Mouse (Mus musculus): ENCODE results near the gene Ppm1l. TPM values are rescaled to one million over a fixed set of nuclear protein-coding genes. Genes with fewer than 3 reads are reported as not detected.

The Ppm1l gene
- total and polyA plus RNA-seq, 3 experiments = 7.6 to 31.3 (median 24.1) TPM

GRCm38 (mm10) chr3:69505090-69505489 lies 188.4 kb downstream of the Ppm1l start:
- Histone ChIP-seq H3K27ac (no peak overlapping the region), H3K9ac (ENCODE audit: low read depth, low read length) (no peak overlapping the region), H3K79me2 (replicated peaks; ENCODE audit: control insufficient read depth, insufficient read depth, low read length) (no peaks in the 10 kb centered on the region), H3K36me3 (ENCODE audit: control insufficient read depth, insufficient read depth, low read length) (no peaks in the 10 kb centered on the region), H3K4me1 (ENCODE audit: control insufficient read depth, insufficient read depth, low read length) (0 out of 2 replicates have a peak, but pooled peaks cover 1% of the 10 kb centered on the region), H3K27me3 (ENCODE audit: control insufficient read depth, insufficient read depth, low read length) (no peaks in the 10 kb centered on the region; the same call in 1 of the 2 replicates), H3K4me3 (no peak overlapping the region)
- DNase-seq = no peak
- 87% methylated on average over 7 of the region's 7 CpGs for whole genome bisulfite sequencing
- intact Hi-C loops (cut with DNase I) = no loop called here
- TF ChIP-seq EP300 (IDR thresholded peaks at IDR 0.05; ENCODE audit: insufficient read depth, low read depth, low read length) (no peak), CTCF (IDR thresholded peaks at IDR 0.05) (no peak), POLR2A (IDR thresholded peaks at IDR 0.05; ENCODE audit: insufficient read depth, low read depth, low read length) (no peak)

- intact Hi-C loops (cut with DNase I) = no loop called here
- no peak overlapping the region for H3K4me3 ChIP-seq
- no peaks in the 10 kb centered on the region for H3K79me2 ChIP-seq (replicated peaks; ENCODE audit: control insufficient read depth, insufficient read depth, low read length)
- no peak for DNase-seq
- TF ChIP-seq EP300 (IDR thresholded peaks at IDR 0.05; ENCODE audit: insufficient read depth, low read depth, low read length) (no peak), POLR2A (IDR thresholded peaks at IDR 0.05; ENCODE audit: insufficient read depth, low read depth, low read length) (no peak), CTCF (IDR thresholded peaks at IDR 0.05) (no peak)
- H3K4me1 ChIP-seq (ENCODE audit: control insufficient read depth, insufficient read depth, low read length) = 0 out of 2 replicates have a peak, but pooled peaks cover 1% of the 10 kb centered on the region
- H3K9ac ChIP-seq (ENCODE audit: low read depth, low read length) = no peak overlapping the region
- 85% methylated on average over 4 of the region's 4 CpGs for WGBS
- no peaks in the 10 kb centered on the region for H3K36me3 ChIP-seq (ENCODE audit: control insufficient read depth, insufficient read depth, low read length)
- H3K27ac ChIP-seq = no peak overlapping the region
- H3K27me3 ChIP-seq (ENCODE audit: control insufficient read depth, insufficient read depth, low read length) = no peaks in the 10 kb centered on the region
Observed at GRCm38 (mm10) chr3:69506352-69506751, 189.7 kb downstream of the Ppm1l start.

- no peaks in the 10 kb centered on the region for H3K79me2 ChIP-seq (replicated peaks; ENCODE audit: control insufficient read depth, insufficient read depth, low read length)
- DNase-seq = no peak
- H3K4me1 ChIP-seq (ENCODE audit: control insufficient read depth, insufficient read depth, low read length) = no peaks in the 10 kb centered on the region
- intact Hi-C loops (cut with DNase I) = no loop called here
- H3K27ac ChIP-seq = no peak overlapping the region
- no peaks in the 10 kb centered on the region for H3K36me3 ChIP-seq (ENCODE audit: control insufficient read depth, insufficient read depth, low read length)
- 57% methylated on average over 3 of the region's 3 CpGs for WGBS
- no peaks in the 10 kb centered on the region for H3K27me3 ChIP-seq (ENCODE audit: control insufficient read depth, insufficient read depth, low read length)
- no peak for TF ChIP-seq POLR2A (IDR thresholded peaks at IDR 0.05; ENCODE audit: insufficient read depth, low read depth, low read length)
- no peak for TF ChIP-seq EP300 (IDR thresholded peaks at IDR 0.05; ENCODE audit: insufficient read depth, low read depth, low read length)
- no peak for TF ChIP-seq CTCF (IDR thresholded peaks at IDR 0.05)
- H3K9ac ChIP-seq (ENCODE audit: low read depth, low read length) = no peak overlapping the region
- H3K4me3 ChIP-seq = no peak overlapping the region
Observed at GRCm38 (mm10) chr3:69509411-69509952, 192.8 kb downstream of the Ppm1l start.

- DNase-seq = no peak
- 43% methylated on average over 7 of the region's 7 CpGs for WGBS
- no peak overlapping the region for H3K4me3 ChIP-seq
Observed at GRCm38 (mm10) chr3:69511881-69512280, 195.2 kb downstream of the Ppm1l start.

GRCm38 (mm10) chr3:69512402-69512801 lies 195.7 kb downstream of the Ppm1l start:
- WGBS = 58% methylated on average over 7 of the region's 7 CpGs

More at GRCm38 (mm10) chr3:69511881-69512280, 195.2 kb downstream of the Ppm1l start:
- Histone ChIP-seq H3K27me3 (ENCODE audit: control insufficient read depth, insufficient read depth, low read length) (no peaks in the 10 kb centered on the region), H3K27ac (no peak overlapping the region), H3K9ac (ENCODE audit: low read depth, low read length) (no peak overlapping the region), H3K36me3 (ENCODE audit: control insufficient read depth, insufficient read depth, low read length) (no peaks in the 10 kb centered on the region), H3K4me1 (ENCODE audit: control insufficient read depth, insufficient read depth, low read length) (peaks cover 2% of the 10 kb centered on the region; the same call in 1 of the 2 replicates), H3K79me2 (replicated peaks; ENCODE audit: control insufficient read depth, insufficient read depth, low read length) (no peaks in the 10 kb centered on the region)
- TF ChIP-seq POLR2A (IDR thresholded peaks at IDR 0.05; ENCODE audit: insufficient read depth, low read depth, low read length) = no peak
- no peak for TF ChIP-seq CTCF (IDR thresholded peaks at IDR 0.05)
- no peak for TF ChIP-seq EP300 (IDR thresholded peaks at IDR 0.05; ENCODE audit: insufficient read depth, low read depth, low read length)
- intact Hi-C loops (cut with DNase I) = no loop called here

GRCm38 (mm10) chr3:69515730-69516350 lies 199.2 kb downstream of the Ppm1l start:
- H3K36me3 ChIP-seq (ENCODE audit: control insufficient read depth, insufficient read depth, low read length) = no peaks in the 10 kb centered on the region
- H3K79me2 ChIP-seq (replicated peaks; ENCODE audit: control insufficient read depth, insufficient read depth, low read length) = no peaks in the 10 kb centered on the region
- no peaks in the 10 kb centered on the region for H3K27me3 ChIP-seq (ENCODE audit: control insufficient read depth, insufficient read depth, low read length)
- intact Hi-C loops (cut with DNase I) = no loop called here
- no peak for DNase-seq
- no peak overlapping the region for H3K4me3 ChIP-seq
- no peak overlapping the region for H3K27ac ChIP-seq
- TF ChIP-seq POLR2A (IDR thresholded peaks at IDR 0.05; ENCODE audit: insufficient read depth, low read depth, low read length) = no peak
- no peak for TF ChIP-seq CTCF (IDR thresholded peaks at IDR 0.05)
- TF ChIP-seq EP300 (IDR thresholded peaks at IDR 0.05; ENCODE audit: insufficient read depth, low read depth, low read length) = no peak
- H3K4me1 ChIP-seq (ENCODE audit: control insufficient read depth, insufficient read depth, low read length) = peaks cover 2% of the 10 kb centered on the region; the same call in 1 of the 2 replicates
- 79% methylated on average over 13 of the region's 13 CpGs for whole genome bisulfite sequencing
- no peak overlapping the region for H3K9ac ChIP-seq (ENCODE audit: low read depth, low read length)

More at GRCm38 (mm10) chr3:69512402-69512801, 195.7 kb downstream of the Ppm1l start:
- H3K4me3 ChIP-seq = no peak overlapping the region
- no peaks in the 10 kb centered on the region for H3K27me3 ChIP-seq (ENCODE audit: control insufficient read depth, insufficient read depth, low read length)
- no peaks in the 10 kb centered on the region for H3K36me3 ChIP-seq (ENCODE audit: control insufficient read depth, insufficient read depth, low read length)
- peaks cover 2% of the 10 kb centered on the region; the same call in 1 of the 2 replicates for H3K4me1 ChIP-seq (ENCODE audit: control insufficient read depth, insufficient read depth, low read length)
- intact Hi-C loops (cut with DNase I) = no loop called here
- TF ChIP-seq CTCF (IDR thresholded peaks at IDR 0.05) (no peak), EP300 (IDR thresholded peaks at IDR 0.05; ENCODE audit: insufficient read depth, low read depth, low read length) (no peak), POLR2A (IDR thresholded peaks at IDR 0.05; ENCODE audit: insufficient read depth, low read depth, low read length) (no peak)
- H3K79me2 ChIP-seq (replicated peaks; ENCODE audit: control insufficient read depth, insufficient read depth, low read length) = no peaks in the 10 kb centered on the region
- no peak for DNase-seq
- no peak overlapping the region for H3K9ac ChIP-seq (ENCODE audit: low read depth, low read length)
- no peak overlapping the region for H3K27ac ChIP-seq

Data from heart, adult 2 months (tissue).